In the genomic region with DNA sequence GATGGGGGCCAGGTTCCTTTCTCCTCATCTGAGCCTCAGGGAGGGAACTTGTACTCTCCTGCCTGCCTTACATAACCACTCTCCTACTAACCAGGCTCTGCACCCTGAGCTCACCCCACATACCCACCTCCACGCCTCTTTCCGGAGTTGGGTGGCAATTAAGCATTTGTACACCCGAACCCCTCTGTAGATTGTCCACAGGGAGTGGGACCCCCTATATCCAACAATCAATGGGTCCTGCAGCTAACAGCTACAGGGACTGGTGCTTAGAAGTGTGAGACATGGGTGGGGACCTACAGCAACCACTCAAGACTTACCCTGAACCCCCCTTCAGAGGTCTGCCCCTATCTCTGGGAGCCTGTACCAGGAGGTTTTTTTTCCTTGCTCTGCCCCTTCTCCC, we compare ENCODE assay signal across 1 mouse cellular context.
TF ChIP-seq lines count a peak whose summit lies in the region.

No protein-coding gene starts in this region.

TF ChIP-seq in myocyte, 11 proteins besides CTCF, POLR2A, EP300 and RAD21 (continued from another document):
- no peak for TF ChIP-seq REST (IDR thresholded peaks at IDR 0.05; ENCODE audit: insufficient read depth, insufficient read length)
- no peak for TF ChIP-seq E2F4 (IDR thresholded peaks at IDR 0.05; ENCODE audit: insufficient read depth)
- TF ChIP-seq MAX (IDR thresholded peaks at IDR 0.05; ENCODE audit: low read depth), result no peak
